Mouse (Mus musculus): ENCODE measurements around the gene Cmss1.

GRCm38 (mm10) chr16:57485265-57485664 lies 121.4 kb downstream of the Cmss1 start:
- no peak for TF ChIP-seq FLI1 (IDR thresholded peaks at IDR 0.05; ENCODE audit: low read length)
- TF ChIP-seq GATA1 (IDR thresholded peaks at IDR 0.05; ENCODE audit: borderline replicate concordance, low read length), result no peak

All from megakaryocyte, embryonic 14.5 days (primary cell).